Mouse (Mus musculus) forebrain, embryonic 10.5 days (tissue): ENCODE measurements around the gene Pla2g4b. TPM values are rescaled to one million over a fixed set of nuclear protein-coding genes. Genes with fewer than 3 reads are reported as not detected.

Experiments
- DNase-seq: peaks from one replicate; pipeline ENCODE4 v3.0.0-alpha.2; 2017; ENCODE audit warnings: low spot score; ENCODE audit errors: extremely low spot score
- H3K27ac ChIP-seq: fragments of 300-500 bp; sonication (generic); 2 replicates; pipeline ENCODE4 v1.5.1; 2016; ENCODE audit warnings: mild to moderate bottlenecking
- H3K27me3 ChIP-seq: fragments of 300-500 bp; sonication (generic); 2 replicates; pipeline ENCODE4 v1.6.1; 2016; ENCODE audit warnings: mild to moderate bottlenecking; ENCODE audit not compliant: poor library complexity, severe bottlenecking
- H3K36me3 ChIP-seq: fragments of 300-500 bp; sonication (generic); replicated peaks from 2 replicates; pipeline ENCODE4 v1.6.1; 2016; ENCODE audit warnings: mild to moderate bottlenecking, moderate library complexity
- H3K4me1 ChIP-seq: fragments of 300-500 bp; sonication (generic); 2 replicates; pipeline ENCODE4 v1.6.1; 2016
- H3K4me3 ChIP-seq: fragments of 300-500 bp; sonication (generic); 2 replicates; pipeline ENCODE4 v1.5.1; 2016; ENCODE audit warnings: mild to moderate bottlenecking, moderate library complexity
- H3K9me3 ChIP-seq: fragments of 300-500 bp; sonication (generic); 2 replicates; pipeline ENCODE4 v1.6.1; 2016; ENCODE audit warnings: mild to moderate bottlenecking, moderate library complexity
- WGBS: fragments of 180-500 bp; shearing (Covaris S2); methylation state at CpG from one replicate; pipeline ENCODE4 v1.1.7; 2016; 5-methylcytosine and 5-hydroxymethylcytosine counted together
- polyA plus RNA-seq: library from polyadenylated mRNA; unstranded; fragments of >200 nt; fragmentation: Nextera tagmentation; extraction: Ambion mirVana; gene quantifications from 2 replicates; pipeline ENCODE4 v1.2.1, GENCODE M21; 2016

Pla2g4b gene
- polyA plus RNA-seq, result 2.0 and 2.6 TPM in 2 replicates

DNA sequence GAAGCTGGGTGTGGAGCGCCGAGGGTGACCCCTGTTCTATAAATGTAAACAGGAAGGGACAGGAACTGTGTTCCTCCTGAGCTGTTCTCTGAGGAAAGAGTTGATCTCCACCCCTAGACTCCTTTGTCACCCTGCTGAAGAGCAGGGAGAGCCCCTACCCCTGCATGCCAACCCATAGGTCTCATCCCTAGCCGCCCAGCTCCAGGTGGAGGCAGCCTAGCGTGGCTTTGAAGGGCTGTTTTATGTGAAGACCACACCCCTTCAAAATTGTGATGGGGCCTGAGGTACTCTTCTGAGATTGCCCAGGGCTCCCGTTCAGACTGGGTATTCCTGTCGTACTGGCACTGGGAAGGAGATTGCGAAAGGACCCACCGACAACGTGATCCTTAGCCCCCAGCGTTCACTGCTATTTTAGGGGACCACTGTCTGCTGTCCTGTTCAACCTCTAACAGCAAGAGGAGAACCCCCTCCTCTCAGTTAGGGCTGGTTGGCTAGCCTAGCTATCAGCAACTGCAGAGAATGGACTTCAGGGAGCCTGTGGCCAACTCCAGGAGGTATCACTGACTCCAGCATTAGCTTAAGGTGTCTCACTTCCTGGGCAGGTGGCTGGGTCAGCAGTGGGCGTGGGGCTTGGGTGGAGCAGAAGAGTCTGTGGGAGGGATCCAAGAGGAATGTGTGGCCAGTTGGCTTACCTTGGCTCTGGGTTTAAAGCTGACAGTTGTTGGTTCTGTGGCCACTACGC lies at the start of gene Pla2g4b:
Gene Pla2g4b, plus strand, starts transcription at position 692 of the 742 bp plus-strand sequence.
- DNase-seq, result no peak
- H3K4me3 ChIP-seq, result no peak within 1 kb of the TSS
- 94% methylated on average over 12 of the region's 12 CpGs for WGBS
- peaks cover 9% of the 10 kb centered on the region for H3K4me1 ChIP-seq
- H3K27me3 ChIP-seq, result no peaks in the 10 kb centered on the region
- H3K9me3 ChIP-seq, result no peaks in the 10 kb centered on the region
- H3K36me3 ChIP-seq, result peaks cover 90% of the 10 kb centered on the region
- no peak within 1 kb of the TSS for H3K27ac ChIP-seq

- H3K9me3 ChIP-seq, result no peaks in the 10 kb centered on the region
- no peaks in the 10 kb centered on the region for H3K27me3 ChIP-seq
- H3K27ac ChIP-seq, result no peak overlapping the region
- no peak for DNase-seq
- 75% methylated on average over 8 of the region's 8 CpGs for WGBS
- no peak overlapping the region for H3K4me3 ChIP-seq
- peaks cover 7% of the 10 kb centered on the region; the same call in 1 of the 2 replicates for H3K4me1 ChIP-seq
- H3K36me3 ChIP-seq, result peaks cover 9% of the 10 kb centered on the region; the same call in 1 of the 2 replicates
Observed at GRCm38 (mm10) chr2:119985871-119986270, 47.3 kb upstream of the Pla2g4b start.

- Histone ChIP-seq H3K9me3 (no peaks in the 10 kb centered on the region), H3K4me1 (peaks cover 7% of the 10 kb centered on the region; the same call in 1 of the 2 replicates), H3K36me3 (peaks cover 8% of the 10 kb centered on the region; the same call in 1 of the 2 replicates), H3K27ac (no peak overlapping the region), H3K4me3 (no peak overlapping the region), H3K27me3 (no peaks in the 10 kb centered on the region)
- no peak for DNase-seq
- WGBS, result 88% methylated on average over 6 of the region's 6 CpGs
Observed at GRCm38 (mm10) chr2:119986369-119986768, 46.8 kb upstream of the Pla2g4b start.

- Histone ChIP-seq H3K4me3 (no peak overlapping the region), H3K27ac (no peak overlapping the region), H3K9me3 (no peaks in the 10 kb centered on the region), H3K27me3 (no peaks in the 10 kb centered on the region), H3K4me1 (0 out of 2 replicates have a peak, but pooled peaks cover 7% of the 10 kb centered on the region), H3K36me3 (no peaks in the 10 kb centered on the region; the same call in 1 of the 2 replicates)
- DNase-seq, result no peak
- WGBS, result 91% methylated on average over 2 of the region's 2 CpGs
Observed at GRCm38 (mm10) chr2:119987441-119987840, 45.8 kb upstream of the Pla2g4b start.

- Histone ChIP-seq H3K4me1 (0 out of 2 replicates have a peak, but pooled peaks cover 7% of the 10 kb centered on the region), H3K9me3 (no peaks in the 10 kb centered on the region), H3K36me3 (no peaks in the 10 kb centered on the region), H3K4me3 (no peak overlapping the region), H3K27me3 (no peaks in the 10 kb centered on the region), H3K27ac (no peak overlapping the region)
- 92% methylated on average over 4 of the region's 4 CpGs for WGBS
- no peak for DNase-seq
Observed at GRCm38 (mm10) chr2:119988952-119989351, 44.3 kb upstream of the Pla2g4b start.

- Histone ChIP-seq H3K4me1 (peaks cover 16% of the 10 kb centered on the region; the same call in 1 of the 2 replicates), H3K36me3 (no peaks in the 10 kb centered on the region), H3K27me3 (no peaks in the 10 kb centered on the region), H3K9me3 (no peaks in the 10 kb centered on the region), H3K27ac (no peak overlapping the region), H3K4me3 (no peak overlapping the region)
- WGBS, result 88% methylated on average over 6 of the region's 6 CpGs
- no peak for DNase-seq
Observed at GRCm38 (mm10) chr2:119990881-119991280, 42.3 kb upstream of the Pla2g4b start.

DNA sequence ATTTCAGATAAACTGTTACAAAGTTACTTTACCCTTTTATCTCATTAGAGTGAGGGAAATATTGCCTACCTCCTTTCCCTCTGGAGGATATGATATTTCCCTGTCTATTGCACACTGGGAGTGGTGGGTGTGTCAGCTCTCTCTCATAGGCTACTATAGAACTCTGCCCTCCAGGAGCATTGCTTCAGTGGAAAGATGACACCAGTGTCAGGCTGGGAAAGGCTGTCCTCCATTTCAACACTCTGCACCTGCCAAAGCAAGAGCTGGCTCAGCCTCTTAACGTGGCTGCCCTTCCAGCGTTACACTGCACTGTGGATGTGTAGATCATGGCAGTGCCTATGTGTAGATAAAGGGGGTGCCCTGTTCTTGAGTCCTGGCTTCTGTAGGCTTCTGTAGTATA lies 40.9 kb upstream of the Pla2g4b start:
- DNase-seq, result no peak
- Histone ChIP-seq H3K27me3 (no peaks in the 10 kb centered on the region), H3K4me3 (no peak overlapping the region), H3K9me3 (no peaks in the 10 kb centered on the region), H3K27ac (no peak overlapping the region), H3K36me3 (no peaks in the 10 kb centered on the region; the same call in 1 of the 2 replicates), H3K4me1 (peaks cover 9% of the 10 kb centered on the region; the same call in 1 of the 2 replicates)
- WGBS, result 89% methylated on average over 2 of the region's 2 CpGs

GRCm38 (mm10) chr2:119993515-119993914 lies 39.7 kb upstream of the Pla2g4b start:
- H3K4me3 ChIP-seq, result no peak overlapping the region
- WGBS, result 65% methylated on average over 2 of the region's 2 CpGs
- no peak for DNase-seq
- H3K9me3 ChIP-seq, result no peaks in the 10 kb centered on the region
- H3K27me3 ChIP-seq, result no peaks in the 10 kb centered on the region
- H3K36me3 ChIP-seq, result no peaks in the 10 kb centered on the region; the same call in 1 of the 2 replicates
- H3K4me1 ChIP-seq, result peaks cover 9% of the 10 kb centered on the region; the same call in 1 of the 2 replicates
- no peak overlapping the region for H3K27ac ChIP-seq

GRCm38 (mm10) chr2:119994839-119995238 lies 38.4 kb upstream of the Pla2g4b start:
- Histone ChIP-seq H3K9me3 (no peaks in the 10 kb centered on the region), H3K27ac (no peak overlapping the region), H3K4me1 (peaks cover 9% of the 10 kb centered on the region; the same call in 1 of the 2 replicates), H3K36me3 (peaks cover 7% of the 10 kb centered on the region; the same call in 1 of the 2 replicates), H3K27me3 (no peaks in the 10 kb centered on the region), H3K4me3 (no peak overlapping the region)
- no peak for DNase-seq
- WGBS, result 91% methylated on average over 6 of the region's 6 CpGs

DNA sequence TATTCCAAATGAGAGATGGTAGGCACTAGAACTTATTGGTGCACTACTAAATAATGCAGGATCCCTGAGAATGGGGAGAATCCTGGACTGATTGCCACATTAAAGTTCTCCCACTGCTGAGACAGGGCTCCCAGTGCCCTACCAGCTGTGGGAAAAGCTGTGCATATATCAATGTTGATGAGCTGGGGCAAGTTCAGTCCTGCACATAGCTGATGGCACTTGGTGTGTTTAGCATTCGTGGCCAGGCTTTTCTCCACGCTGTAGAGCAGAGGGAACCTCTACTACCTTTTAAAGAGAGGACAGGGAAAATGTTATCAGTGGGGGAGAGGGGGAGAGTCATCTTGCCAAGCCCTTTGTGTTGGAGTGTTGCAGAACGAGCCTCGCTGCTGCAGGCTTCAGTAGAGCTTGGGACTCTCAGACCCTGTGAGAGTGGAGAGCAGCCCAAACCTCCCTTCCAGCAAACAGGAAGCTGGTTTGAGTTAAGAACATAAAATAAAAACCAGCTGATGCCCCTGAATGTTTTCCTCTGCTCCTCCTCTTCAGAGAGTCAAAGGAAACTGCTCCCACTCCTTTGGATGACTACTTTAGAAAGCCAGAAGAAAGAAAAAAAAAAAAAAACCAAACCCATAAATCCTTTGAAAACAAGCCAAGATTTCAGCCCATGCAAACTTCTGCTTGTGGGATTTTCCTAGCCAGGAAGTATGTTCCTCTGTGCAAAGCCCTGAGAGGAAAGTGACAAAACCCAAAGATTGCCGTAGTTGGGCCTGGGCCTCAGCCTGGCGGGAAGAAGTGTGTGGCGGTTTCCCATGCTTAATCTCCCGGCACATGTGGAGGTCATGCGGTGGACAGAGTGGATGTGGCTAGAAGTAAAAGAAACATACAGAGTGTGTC lies 37.6 kb upstream of the Pla2g4b start:
- WGBS, result 67% methylated on average over 9 of the region's 9 CpGs
- peak overlapping the region; percentile 54; the same call in 1 of the 2 replicates for H3K27ac ChIP-seq
- H3K27me3 ChIP-seq, result no peaks in the 10 kb centered on the region

DNA sequence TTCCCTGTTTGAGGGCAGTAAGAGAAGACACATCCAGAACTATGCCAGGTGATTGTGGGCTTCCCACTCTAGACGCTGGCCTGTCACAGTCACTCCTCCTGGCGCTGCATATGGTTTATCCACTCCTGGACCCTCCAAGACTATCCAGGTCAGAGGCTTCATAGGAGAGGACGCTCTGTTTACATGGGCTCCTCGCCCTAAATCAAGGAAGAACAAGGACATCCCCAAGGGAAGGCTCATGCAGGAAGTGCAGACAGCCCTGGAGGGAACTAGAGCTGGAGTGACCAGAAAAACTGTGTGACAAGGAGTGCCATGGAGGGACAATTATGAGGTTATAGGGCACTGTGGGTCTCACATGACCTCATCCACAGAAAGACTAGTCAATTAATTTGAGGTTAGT lies 35.9 kb upstream of the Pla2g4b start:
- peaks cover 13% of the 10 kb centered on the region; the same call in 1 of the 2 replicates for H3K4me1 ChIP-seq
- peaks cover 7% of the 10 kb centered on the region; the same call in 1 of the 2 replicates for H3K36me3 ChIP-seq
- DNase-seq, result no peak
- no peak overlapping the region for H3K27ac ChIP-seq
- WGBS, result 86% methylated on average over 4 of the region's 4 CpGs
- H3K4me3 ChIP-seq, result no peak overlapping the region
- H3K9me3 ChIP-seq, result no peaks in the 10 kb centered on the region
- no peaks in the 10 kb centered on the region for H3K27me3 ChIP-seq

More for the DNA sequence above, 37.6 kb upstream of the Pla2g4b start:
- no peak overlapping the region for H3K4me3 ChIP-seq
- H3K9me3 ChIP-seq, result no peaks in the 10 kb centered on the region
- DNase-seq, result no peak
- peaks cover 7% of the 10 kb centered on the region; the same call in 1 of the 2 replicates for H3K36me3 ChIP-seq
- peaks cover 9% of the 10 kb centered on the region; the same call in 1 of the 2 replicates for H3K4me1 ChIP-seq

DNA sequence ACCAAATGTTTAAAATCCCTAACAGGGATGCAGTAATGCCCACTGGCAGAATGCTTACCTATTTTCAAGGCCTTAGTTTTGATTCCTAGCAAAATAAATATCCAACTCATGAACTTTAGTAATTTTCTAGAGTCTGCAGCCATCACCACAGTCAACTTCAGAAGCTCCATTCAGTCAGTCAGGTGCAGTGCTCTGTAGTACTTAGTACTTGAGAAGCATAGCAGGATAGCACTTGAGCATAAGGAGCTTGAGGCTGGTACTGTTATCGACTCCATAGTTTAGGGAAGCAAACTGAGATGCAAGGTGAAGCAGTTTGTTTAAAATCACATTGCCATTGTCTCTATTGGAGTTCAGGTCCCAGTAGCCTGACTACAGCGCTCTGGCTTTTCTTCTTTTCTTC lies 33.5 kb upstream of the Pla2g4b start:
- no peak overlapping the region for H3K27ac ChIP-seq
- WGBS, result 90% methylated on average over 2 of the region's 2 CpGs

More for the DNA sequence above, 33.5 kb upstream of the Pla2g4b start:
- Histone ChIP-seq H3K4me1 (peaks cover 13% of the 10 kb centered on the region; the same call in 1 of the 2 replicates), H3K9me3 (no peaks in the 10 kb centered on the region), H3K27me3 (no peaks in the 10 kb centered on the region), H3K4me3 (no peak overlapping the region), H3K36me3 (peaks cover 7% of the 10 kb centered on the region; the same call in 1 of the 2 replicates)
- no peak for DNase-seq
